Mouse (Mus musculus): ENCODE measurements at regions not wholly inside any gene's neighbourhood (a gene's known extent, or its start where the extent isn't known, plus 50 kb on each side); places are given as distances from the start of the nearest gene placed in this dataset.

DNA sequence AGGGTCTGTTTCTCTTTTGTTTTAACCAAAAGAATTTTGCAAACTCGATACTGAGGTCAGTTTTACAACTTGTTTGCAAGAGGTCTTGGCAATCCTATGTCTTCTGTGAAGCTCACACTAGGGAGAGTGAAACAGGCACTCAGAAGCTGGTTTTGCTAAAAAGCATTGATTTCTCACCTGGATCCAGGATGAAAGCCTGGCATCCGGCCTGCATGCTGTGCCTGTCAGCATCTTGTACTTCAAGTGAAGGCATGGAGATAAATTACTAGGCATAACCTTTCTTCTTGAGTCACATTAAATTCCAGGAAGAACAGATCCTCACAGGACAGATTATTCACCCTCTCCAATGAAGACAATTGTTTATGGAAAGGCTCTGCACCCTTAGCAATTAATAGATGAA lies 477.5 kb downstream of the Btbd3 start:
- no peak overlapping the region for H3K4me3 ChIP-seq (ENCODE audit: low read depth, low read length)
- H3K4me1 ChIP-seq (ENCODE audit: insufficient read depth, low read depth, low read length) = no peaks in the 10 kb centered on the region
- DNase-seq (ENCODE audit: low spot score) = no peak
- no peak for TF ChIP-seq GATA2 (IDR thresholded peaks at IDR 0.05; ENCODE audit: borderline replicate concordance, low read depth, low read length)
- TF ChIP-seq TAL1 (conservative IDR thresholded peaks at IDR 0.05; ENCODE audit: low read depth, low read length) = no peak
- no peak for TF ChIP-seq CTCF (IDR thresholded peaks at IDR 0.05; ENCODE audit: low read depth, low read length)
- no peak for TF ChIP-seq POLR2AphosphoS5 (IDR thresholded peaks at IDR 0.05; ENCODE audit: insufficient replicate concordance, low read depth, low read length)
- no peak for TF ChIP-seq GATA1 (IDR thresholded peaks at IDR 0.05; ENCODE audit: borderline replicate concordance, low read length)
- no peak for ATAC-seq (ENCODE audit: extremely low read depth, insufficient number of reproducible peaks, low FRiP score, poor library complexity, severe bottlenecking)
- H3K9me3 ChIP-seq (replicated peaks) = peaks cover 6% of the 10 kb centered on the region
- no peaks in the 10 kb centered on the region for H3K27me3 ChIP-seq (ENCODE audit: insufficient read depth, low read length)
- H3K36me3 ChIP-seq (replicated peaks) = no peaks in the 10 kb centered on the region

DNA sequence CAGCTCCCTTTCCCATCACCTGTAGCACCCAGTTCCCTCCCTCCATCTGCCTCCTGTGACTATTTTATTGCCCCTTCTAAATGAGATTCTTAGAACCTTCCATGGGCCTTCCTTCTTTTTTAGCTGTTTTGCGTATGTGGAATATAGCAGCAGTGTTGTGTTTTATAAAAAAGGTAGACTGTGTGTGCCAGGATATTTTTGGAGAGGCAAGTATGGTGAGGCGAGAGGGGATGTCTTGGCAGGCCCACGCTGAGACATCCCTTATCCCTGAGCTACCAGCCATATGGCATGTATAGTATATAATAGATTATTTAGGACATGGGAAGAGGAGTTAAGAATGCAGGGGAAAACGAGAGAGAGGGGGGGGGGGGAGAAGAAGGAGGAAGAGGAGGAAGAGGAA lies 488.4 kb downstream of the Btbd3 start:
- peaks cover 2% of the 10 kb centered on the region; the same call in 1 of the 2 replicates for H3K9me3 ChIP-seq (replicated peaks)
- no peak for TF ChIP-seq GATA2 (IDR thresholded peaks at IDR 0.05; ENCODE audit: borderline replicate concordance, low read depth, low read length)
- TF ChIP-seq TAL1 (conservative IDR thresholded peaks at IDR 0.05; ENCODE audit: low read depth, low read length) = no peak
- no peak for TF ChIP-seq POLR2AphosphoS5 (IDR thresholded peaks at IDR 0.05; ENCODE audit: insufficient replicate concordance, low read depth, low read length)
- TF ChIP-seq CTCF (IDR thresholded peaks at IDR 0.05; ENCODE audit: low read depth, low read length) = no peak
- TF ChIP-seq GATA1 (IDR thresholded peaks at IDR 0.05; ENCODE audit: borderline replicate concordance, low read length) = no peak
- no peak overlapping the region for H3K4me3 ChIP-seq (ENCODE audit: low read depth, low read length)
- no peak for DNase-seq (ENCODE audit: low spot score)
- H3K4me1 ChIP-seq (ENCODE audit: insufficient read depth, low read depth, low read length) = no peaks in the 10 kb centered on the region
- H3K27me3 ChIP-seq (ENCODE audit: insufficient read depth, low read length) = no peaks in the 10 kb centered on the region
- H3K36me3 ChIP-seq (replicated peaks) = no peaks in the 10 kb centered on the region
- ATAC-seq (ENCODE audit: extremely low read depth, insufficient number of reproducible peaks, low FRiP score, poor library complexity, severe bottlenecking) = no peak

GRCm38 (mm10) chr2:138760439-138760963 lies 504.1 kb downstream of the Btbd3 start:
- no peak overlapping the region for H3K4me3 ChIP-seq (ENCODE audit: low read depth, low read length)
- DNase-seq (ENCODE audit: low spot score) = no peak
- TF ChIP-seq CTCF (IDR thresholded peaks at IDR 0.05; ENCODE audit: low read depth, low read length) (no peak), TAL1 (conservative IDR thresholded peaks at IDR 0.05; ENCODE audit: low read depth, low read length) (no peak), GATA2 (IDR thresholded peaks at IDR 0.05; ENCODE audit: borderline replicate concordance, low read depth, low read length) (no peak)
- no peaks in the 10 kb centered on the region for H3K27me3 ChIP-seq (ENCODE audit: insufficient read depth, low read length)
- H3K36me3 ChIP-seq (replicated peaks) = no peaks in the 10 kb centered on the region
- H3K4me1 ChIP-seq (ENCODE audit: insufficient read depth, low read depth, low read length) = no peaks in the 10 kb centered on the region
- no peak for ATAC-seq (ENCODE audit: extremely low read depth, insufficient number of reproducible peaks, low FRiP score, poor library complexity, severe bottlenecking)
- H3K9me3 ChIP-seq (replicated peaks) = peaks cover 7% of the 10 kb centered on the region

GRCm38 (mm10) chr2:138761400-138761799 lies 505.0 kb downstream of the Btbd3 start:
- ATAC-seq (ENCODE audit: extremely low read depth, insufficient number of reproducible peaks, low FRiP score, poor library complexity, severe bottlenecking) (no peak), DNase-seq (ENCODE audit: low spot score) (no peak)
- Histone ChIP-seq H3K9me3 (replicated peaks) (peaks cover 7% of the 10 kb centered on the region), H3K27me3 (ENCODE audit: insufficient read depth, low read length) (no peaks in the 10 kb centered on the region), H3K4me3 (ENCODE audit: low read depth, low read length) (no peak overlapping the region), H3K36me3 (replicated peaks) (no peaks in the 10 kb centered on the region), H3K4me1 (ENCODE audit: insufficient read depth, low read depth, low read length) (no peaks in the 10 kb centered on the region)
- no peak for TF ChIP-seq TAL1 (conservative IDR thresholded peaks at IDR 0.05; ENCODE audit: low read depth, low read length)
- no peak for TF ChIP-seq GATA1 (IDR thresholded peaks at IDR 0.05; ENCODE audit: borderline replicate concordance, low read length)
- no peak for TF ChIP-seq CTCF (IDR thresholded peaks at IDR 0.05; ENCODE audit: low read depth, low read length)
- TF ChIP-seq POLR2AphosphoS5 (IDR thresholded peaks at IDR 0.05; ENCODE audit: insufficient replicate concordance, low read depth, low read length) = no peak
- no peak for TF ChIP-seq GATA2 (IDR thresholded peaks at IDR 0.05; ENCODE audit: borderline replicate concordance, low read depth, low read length)

DNA sequence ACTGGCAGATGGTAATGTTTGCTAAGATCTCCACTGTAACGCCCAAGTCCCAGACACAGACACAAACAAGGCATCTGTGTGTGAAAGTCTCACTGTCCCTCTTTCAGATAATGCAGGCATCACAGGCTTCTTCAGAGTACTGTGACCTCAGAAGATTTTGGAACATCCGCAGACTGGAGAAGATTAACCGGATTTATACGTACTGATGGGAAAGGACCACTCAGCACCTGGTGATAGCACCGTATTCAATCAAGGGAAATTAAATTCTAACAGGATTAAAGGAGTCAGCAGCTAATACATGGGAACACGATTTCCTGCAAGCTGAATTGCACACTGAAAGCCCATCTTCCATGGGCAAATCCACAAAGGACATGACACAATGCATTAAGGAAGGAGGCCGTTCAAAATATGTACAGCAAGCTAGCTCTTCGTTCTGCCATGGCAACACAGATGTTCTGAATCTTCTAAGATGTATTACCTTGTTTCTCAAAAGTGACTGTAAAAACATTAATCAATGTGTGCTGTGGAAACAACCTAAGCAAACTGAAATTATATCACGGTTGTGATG lies 510.0 kb downstream of the Btbd3 start:
- Histone ChIP-seq H3K4me3 (ENCODE audit: low read depth, low read length) (no peak overlapping the region), H3K36me3 (replicated peaks) (no peaks in the 10 kb centered on the region), H3K4me1 (ENCODE audit: insufficient read depth, low read depth, low read length) (no peaks in the 10 kb centered on the region), H3K9me3 (replicated peaks) (no peaks in the 10 kb centered on the region), H3K27me3 (ENCODE audit: insufficient read depth, low read length) (no peaks in the 10 kb centered on the region)
- DNase-seq (ENCODE audit: low spot score) (no peak), ATAC-seq (ENCODE audit: extremely low read depth, insufficient number of reproducible peaks, low FRiP score, poor library complexity, severe bottlenecking) (no peak)
- TF ChIP-seq GATA2 (IDR thresholded peaks at IDR 0.05; ENCODE audit: borderline replicate concordance, low read depth, low read length) (no peak), TAL1 (conservative IDR thresholded peaks at IDR 0.05; ENCODE audit: low read depth, low read length) (no peak), POLR2AphosphoS5 (IDR thresholded peaks at IDR 0.05; ENCODE audit: insufficient replicate concordance, low read depth, low read length) (no peak), CTCF (IDR thresholded peaks at IDR 0.05; ENCODE audit: low read depth, low read length) (no peak), GATA1 (IDR thresholded peaks at IDR 0.05; ENCODE audit: borderline replicate concordance, low read length) (no peak)

GRCm38 (mm10) chr2:138783781-138784180 lies 527.4 kb downstream of the Btbd3 start:
- DNase-seq (ENCODE audit: low spot score) (no peak), ATAC-seq (ENCODE audit: extremely low read depth, insufficient number of reproducible peaks, low FRiP score, poor library complexity, severe bottlenecking) (no peak)
- Histone ChIP-seq H3K4me1 (ENCODE audit: insufficient read depth, low read depth, low read length) (no peaks in the 10 kb centered on the region), H3K4me3 (ENCODE audit: low read depth, low read length) (no peak overlapping the region), H3K9me3 (replicated peaks) (peaks cover 9% of the 10 kb centered on the region), H3K36me3 (replicated peaks) (no peaks in the 10 kb centered on the region), H3K27me3 (ENCODE audit: insufficient read depth, low read length) (no peaks in the 10 kb centered on the region)
- TF ChIP-seq TAL1 (conservative IDR thresholded peaks at IDR 0.05; ENCODE audit: low read depth, low read length) = no peak
- no peak for TF ChIP-seq POLR2AphosphoS5 (IDR thresholded peaks at IDR 0.05; ENCODE audit: insufficient replicate concordance, low read depth, low read length)
- no peak for TF ChIP-seq GATA1 (IDR thresholded peaks at IDR 0.05; ENCODE audit: borderline replicate concordance, low read length)
- no peak for TF ChIP-seq CTCF (IDR thresholded peaks at IDR 0.05; ENCODE audit: low read depth, low read length)
- no peak for TF ChIP-seq GATA2 (IDR thresholded peaks at IDR 0.05; ENCODE audit: borderline replicate concordance, low read depth, low read length)

Measured in G1E (cell line).